Mouse (Mus musculus): ENCODE measurements at regions not wholly inside any gene's neighbourhood (a gene's known extent, or its start where the extent isn't known, plus 50 kb on each side); places are given as distances from the start of the nearest gene placed in this dataset.

DNA sequence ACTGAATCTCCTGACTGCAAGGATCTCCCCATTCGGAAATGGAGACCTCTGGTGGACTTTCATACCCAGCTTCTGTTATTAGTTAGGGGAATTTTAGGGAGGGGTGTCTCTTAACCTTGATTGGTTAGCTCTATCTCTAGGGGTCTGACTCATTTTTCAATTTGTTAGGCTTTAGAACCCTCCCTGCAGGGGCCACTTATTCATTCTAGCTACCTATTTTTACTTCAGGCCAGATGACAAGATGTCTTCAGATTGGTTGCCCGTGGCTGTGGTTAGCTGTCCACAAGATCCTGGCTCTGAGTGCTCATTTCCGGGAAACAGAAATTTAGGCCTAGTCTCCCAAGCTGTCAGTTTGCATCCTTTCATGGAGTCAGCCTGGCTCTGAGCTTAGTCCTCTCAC is 314.3 kb downstream of the Mat2b start:
- H3K27me3 ChIP-seq (ENCODE audit: poor library complexity, severe bottlenecking) = no peaks in the 10 kb centered on the region
- H3K4me1 ChIP-seq = no peaks in the 10 kb centered on the region
- no peaks in the 10 kb centered on the region for H3K36me3 ChIP-seq (replicated peaks)
- H3K9me3 ChIP-seq = no peaks in the 10 kb centered on the region
- H3K27ac ChIP-seq = no peak overlapping the region
- DNase-seq (ENCODE audit: extremely low spot score, low spot score) = no peak
- H3K4me3 ChIP-seq = no peak overlapping the region
- 83% methylated on average over 3 of the region's 3 CpGs for WGBS

DNA sequence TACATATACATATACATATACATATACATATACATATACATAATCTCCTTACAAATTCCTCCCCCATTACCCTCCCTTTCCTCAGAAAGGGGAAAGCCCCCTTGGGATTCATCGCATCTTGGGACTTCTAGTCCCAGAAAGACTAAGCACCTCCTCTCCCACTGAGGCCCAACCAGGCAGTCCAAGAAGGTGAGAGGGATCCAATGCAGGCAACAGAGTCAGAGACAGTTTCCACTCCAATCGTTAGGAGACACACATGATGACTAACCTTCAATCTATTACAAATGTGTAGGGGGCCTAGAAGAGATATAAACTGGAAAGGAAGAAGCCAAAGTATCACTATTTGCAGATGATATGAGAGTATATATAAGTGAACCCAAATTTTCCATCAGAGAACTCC is 323.3 kb downstream of the Mat2b start:
- Histone ChIP-seq H3K27ac (no peak overlapping the region), H3K27me3 (ENCODE audit: poor library complexity, severe bottlenecking) (no peaks in the 10 kb centered on the region), H3K4me3 (no peak overlapping the region), H3K4me1 (no peaks in the 10 kb centered on the region), H3K9me3 (no peaks in the 10 kb centered on the region), H3K36me3 (replicated peaks) (no peaks in the 10 kb centered on the region)
- 84% methylated on average over 2 of the region's 2 CpGs for WGBS
- no peak for DNase-seq (ENCODE audit: extremely low spot score, low spot score)

DNA sequence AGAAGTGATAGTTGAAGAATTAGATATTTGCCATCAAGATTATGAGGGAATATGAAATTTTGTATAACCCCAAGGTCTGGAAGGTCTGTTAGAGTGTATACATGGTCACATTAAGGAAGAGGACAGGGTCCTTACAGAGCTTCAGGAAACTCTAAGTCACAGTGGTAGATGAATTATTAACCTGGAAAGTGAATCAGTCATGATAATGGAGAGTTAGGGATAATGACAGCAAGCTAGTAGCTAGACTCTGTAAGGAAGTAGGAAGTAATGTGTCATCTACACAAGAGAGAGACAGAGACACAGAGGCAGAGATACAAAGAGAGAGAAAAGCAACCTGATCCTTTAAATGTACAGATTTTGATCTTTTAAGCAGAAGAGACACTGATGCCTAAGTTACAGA is 328.4 kb downstream of the Mat2b start:
- Histone ChIP-seq H3K9me3 (no peaks in the 10 kb centered on the region), H3K27ac (no peak overlapping the region), H3K36me3 (replicated peaks) (no peaks in the 10 kb centered on the region), H3K27me3 (ENCODE audit: poor library complexity, severe bottlenecking) (no peaks in the 10 kb centered on the region), H3K4me1 (no peaks in the 10 kb centered on the region), H3K4me3 (no peak overlapping the region)
- DNase-seq (ENCODE audit: extremely low spot score, low spot score) = no peak

DNA sequence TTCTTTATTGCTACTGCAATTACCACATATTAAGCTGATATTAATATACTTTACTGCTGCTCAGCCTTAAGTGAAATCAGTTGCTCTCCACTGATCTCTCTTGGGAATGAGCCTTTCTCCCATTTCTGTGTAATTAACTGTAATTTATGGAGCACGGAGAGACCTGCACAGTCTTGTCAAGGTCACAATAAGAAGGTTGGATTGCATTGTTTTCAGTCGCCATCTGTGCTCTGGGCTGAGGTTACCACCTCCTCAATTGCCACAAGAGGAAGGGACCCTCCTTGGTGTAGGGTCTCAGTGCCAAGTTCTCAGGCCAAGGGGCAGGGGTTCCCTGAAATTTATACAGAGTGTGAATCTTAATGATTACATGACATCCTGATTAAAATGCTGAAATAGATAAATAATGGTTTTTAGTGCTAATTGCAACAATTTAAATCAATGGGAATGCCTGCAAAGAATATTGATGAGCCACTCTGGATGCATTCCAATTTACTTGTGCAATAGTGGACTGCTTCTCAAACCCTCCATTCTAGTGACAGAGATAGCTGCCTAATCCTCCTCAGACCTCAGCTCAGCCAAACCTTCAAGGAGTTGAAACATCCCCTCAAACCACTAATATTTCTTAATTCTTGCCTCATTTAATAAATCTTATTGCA is 332.3 kb downstream of the Mat2b start:
- H3K27me3 ChIP-seq (ENCODE audit: poor library complexity, severe bottlenecking) = no peaks in the 10 kb centered on the region
- H3K27ac ChIP-seq = no peak overlapping the region
- no peak overlapping the region for H3K4me3 ChIP-seq
- no peaks in the 10 kb centered on the region for H3K9me3 ChIP-seq
- WGBS = 54% methylated on average over 2 of the region's 2 CpGs
- H3K4me1 ChIP-seq = no peaks in the 10 kb centered on the region
- no peak for DNase-seq (ENCODE audit: extremely low spot score, low spot score)
- H3K36me3 ChIP-seq (replicated peaks) = no peaks in the 10 kb centered on the region

Data from forebrain, embryonic 10.5 days (tissue).